Mouse (Mus musculus) megakaryocyte, embryonic 14.5 days (primary cell): ENCODE results near the gene Prkce.

Source experiments
- FLI1 ChIP-seq: IDR thresholded peaks from 2 replicates; pipeline ENCODE4 v1.6.1; 2012; ENCODE audit warnings: low read length, inconsistent platforms, mixed read lengths
- GATA1 ChIP-seq: IDR thresholded peaks from 3 replicates; pipeline ENCODE4 v1.6.1; 2012; ENCODE audit warnings: mixed read lengths, low read length, inconsistent platforms, borderline replicate concordance

GRCm38 (mm10) chr17:86529411-86529810, 361.8 kb downstream of the Prkce start:
- TF ChIP-seq GATA1, result no peak
- TF ChIP-seq FLI1, result no peak
